ENCODE assay signal across 18 mouse cellular contexts in genomic region chr1:177004041-177004741, GRCm38 (mm10).
DNase-seq lines count a peak whose midpoint lies in the region; ATAC-seq and TF ChIP-seq lines count a peak whose summit lies in the region.
"Had no signal": no experiment of that assay in that cellular context is flagged by ENCODE, and none has a peak within 500 bp of the region (broad histone marks: within the 10 kb centered on the region; RNA-seq: fewer than 3 reads in every experiment).

No protein-coding gene starts in this region.

- no peak for DNase-seq in forebrain, embryonic 10.5 days (ENCODE audit: extremely low spot score, low spot score)
- peak; percentile 70 for DNase-seq in brain, embryonic 14.5 days (ENCODE audit: low read depth)
- DNase-seq in hindbrain, embryonic 11.5 days (ENCODE audit: low spot score): no peak
- DNase-seq in adrenal gland, adult (ENCODE audit: inconsistent age in 2 of 2, low spot score in 1 of 2): no peak
- no peak for DNase-seq in testis, postnatal 14 days (ENCODE audit: low spot score)
- no peak for DNase-seq in adrenal gland, adult 2 months
- DNase-seq: adrenal gland, adult 8-10 months; cerebellum, adult 9-11 months; gastrocnemius, postnatal 10 days; heart, postnatal 4 days; layer of hippocampus, postnatal 36 days; lung, postnatal 36 days; thymus, adult 2 months had no signal

- peaks cover 77% of the 10 kb centered on the region for H3K4me1 ChIP-seq in forebrain, embryonic 10.5 days
- peaks cover 52% of the 10 kb centered on the region for H3K4me1 ChIP-seq in forebrain, embryonic 12.5 days
- H3K4me1 ChIP-seq in hindbrain, embryonic 11.5 days (replicated peaks; ENCODE audit: control insufficient read depth, insufficient read depth, low read length): peaks cover 5% of the 10 kb centered on the region
- H3K4me1 ChIP-seq in midbrain, embryonic 12.5 days: peaks cover 54% of the 10 kb centered on the region
- H3K4me1 ChIP-seq: liver, embryonic 15.5 days had no signal

- 78% methylated on average over 4 of the region's 4 CpGs for WGBS in forebrain, embryonic 10.5 days
- 74% methylated on average over 4 of the region's 4 CpGs for WGBS in forebrain, embryonic 12.5 days
- WGBS in hindbrain, embryonic 11.5 days: 70% methylated on average over 4 of the region's 4 CpGs
- WGBS in midbrain, embryonic 12.5 days: 78% methylated on average over 4 of the region's 4 CpGs

- no peak overlapping the region for H3K9ac ChIP-seq in forebrain, embryonic 12.5 days
- no peak overlapping the region for H3K9ac ChIP-seq in hindbrain, embryonic 11.5 days (ENCODE audit: low read depth, low read length)
- no peak overlapping the region for H3K9ac ChIP-seq in midbrain, embryonic 12.5 days (replicated peaks)
- H3K9ac ChIP-seq: heart, embryonic 12.5 days; liver, embryonic 15.5 days had no signal

- H3K36me3 ChIP-seq in forebrain, embryonic 10.5 days (replicated peaks): no peaks in the 10 kb centered on the region
- H3K36me3 ChIP-seq in forebrain, embryonic 12.5 days (replicated peaks): no peaks in the 10 kb centered on the region
- no peaks in the 10 kb centered on the region for H3K36me3 ChIP-seq in hindbrain, embryonic 11.5 days (ENCODE audit: control insufficient read depth, insufficient read depth, low read length)
- no peaks in the 10 kb centered on the region for H3K36me3 ChIP-seq in midbrain, embryonic 12.5 days
- H3K36me3 ChIP-seq: heart, embryonic 12.5 days; liver, embryonic 15.5 days had no signal

- H3K9me3 ChIP-seq in forebrain, embryonic 10.5 days: no peaks in the 10 kb centered on the region
- no peaks in the 10 kb centered on the region for H3K9me3 ChIP-seq in forebrain, embryonic 12.5 days
- no peaks in the 10 kb centered on the region for H3K9me3 ChIP-seq in hindbrain, embryonic 11.5 days (ENCODE audit: control insufficient read depth, low read length)
- no peaks in the 10 kb centered on the region for H3K9me3 ChIP-seq in midbrain, embryonic 12.5 days
- H3K9me3 ChIP-seq: heart, embryonic 12.5 days; liver, embryonic 15.5 days had no signal

- no peak overlapping the region for H3K4me3 ChIP-seq in forebrain, embryonic 10.5 days
- H3K4me3 ChIP-seq in forebrain, embryonic 12.5 days (replicated peaks): no peak overlapping the region
- no peak overlapping the region for H3K4me3 ChIP-seq in hindbrain, embryonic 11.5 days (ENCODE audit: low read depth, low read length)
- H3K4me3 ChIP-seq in midbrain, embryonic 12.5 days: no peak overlapping the region
- H3K4me3 ChIP-seq: heart, embryonic 12.5 days; liver, embryonic 15.5 days had no signal

- no peak for TF ChIP-seq CTCF in brain, embryonic 14.5 days (IDR thresholded peaks at IDR 0.05; ENCODE audit: borderline replicate concordance, extremely low read depth, insufficient read depth, insufficient read length)

- peak overlapping the region; percentile 75; the same call in 1 of the 2 replicates for H3K27ac ChIP-seq in forebrain, embryonic 10.5 days
- no peak overlapping the region for H3K27ac ChIP-seq in forebrain, embryonic 12.5 days
- no peak overlapping the region for H3K27ac ChIP-seq in hindbrain, embryonic 11.5 days (ENCODE audit: low read depth, low read length)
- no peak overlapping the region for H3K27ac ChIP-seq in midbrain, embryonic 12.5 days (replicated peaks)
- H3K27ac ChIP-seq: liver, embryonic 15.5 days had no signal

- no peak for ATAC-seq in forebrain, embryonic 12.5 days (ENCODE audit: low FRiP score)
- 0 out of 2 replicates have a peak, but pooled peaks have one; percentile 31 for ATAC-seq in hindbrain, embryonic 11.5 days (ENCODE audit: low FRiP score)
- ATAC-seq in midbrain, embryonic 12.5 days (ENCODE audit: low FRiP score, low read depth): peak; percentile 7; the same call in 1 of the 2 replicates
- ATAC-seq: Patski had no signal

- TF ChIP-seq POLR2A in brain, embryonic 14.5 days (IDR thresholded peaks at IDR 0.05; ENCODE audit: borderline replicate concordance, extremely low read depth, insufficient read depth, insufficient read length, poor library complexity, severe bottlenecking): no peak

- no peak overlapping the region for H3K4me2 ChIP-seq in forebrain, embryonic 12.5 days
- no peak overlapping the region for H3K4me2 ChIP-seq in hindbrain, embryonic 11.5 days (replicated peaks; ENCODE audit: low read depth, low read length)
- H3K4me2 ChIP-seq in midbrain, embryonic 12.5 days (replicated peaks): no peak overlapping the region
- H3K4me2 ChIP-seq: heart, embryonic 12.5 days; liver, embryonic 15.5 days had no signal

- H3K27me3 ChIP-seq in forebrain, embryonic 10.5 days (ENCODE audit: poor library complexity, severe bottlenecking): peaks cover 8% of the 10 kb centered on the region; the same call in 1 of the 2 replicates
- peaks cover 3% of the 10 kb centered on the region; the same call in 1 of the 2 replicates for H3K27me3 ChIP-seq in forebrain, embryonic 12.5 days
- no peaks in the 10 kb centered on the region; the same call in 1 of the 2 replicates for H3K27me3 ChIP-seq in hindbrain, embryonic 11.5 days (ENCODE audit: control insufficient read depth, insufficient read depth, low read length)
- no peaks in the 10 kb centered on the region for H3K27me3 ChIP-seq in midbrain, embryonic 12.5 days
- H3K27me3 ChIP-seq: heart, embryonic 12.5 days; liver, embryonic 15.5 days; Patski had no signal
